Mouse (Mus musculus) CH12.LX (cell line): ENCODE data around the gene Abca1. TPM values are rescaled to one million over a fixed set of nuclear protein-coding genes. Genes with fewer than 3 reads are reported as not detected.

Experiments
- DNase-seq: peaks from one replicate; pipeline ENCODE4 v3.0.0-alpha.2; 2013; ENCODE audit errors: extremely low read depth
- H3K27ac ChIP-seq: 2 replicates; pipeline ENCODE4 v1.5.1; 2012; ENCODE audit warnings: low read depth, mild to moderate bottlenecking, control low read depth, moderate library complexity; ENCODE audit not compliant: insufficient read depth
- H3K27me3 ChIP-seq: replicated peaks from 2 replicates; pipeline ENCODE3; 2012; ENCODE audit warnings: inconsistent platforms
- H3K36me3 ChIP-seq, 2 experiments: replicated peaks in 1 of 2; 2 replicates each; pipeline versions ENCODE3 to v1.6.1; 2012; ENCODE audit warnings: inconsistent platforms in 1 of 2, low read length in 1 of 2, mild to moderate bottlenecking in 1 of 2, mixed read lengths in 1 of 2, moderate library complexity in 1 of 2; ENCODE audit not compliant: control insufficient read depth in 1 of 2, insufficient read depth in 1 of 2
- H3K4me1 ChIP-seq, 2 experiments: 2 replicates each; pipeline ENCODE4 v1.6.1; 2012; ENCODE audit warnings: inconsistent platforms in 1 of 2, moderate library complexity in 1 of 2; ENCODE audit not compliant: insufficient read depth in 2 of 2, control insufficient read depth in 1 of 2
- H3K4me2 ChIP-seq: 2 replicates; pipeline ENCODE4 v1.6.1; 2012; ENCODE audit warnings: low read depth, mild to moderate bottlenecking, control low read depth; ENCODE audit not compliant: poor library complexity, insufficient read depth, severe bottlenecking
- H3K4me3 ChIP-seq, 3 experiments: fragments of 150-350 bp in 1 of 3; sonication (generic) in 1 of 3; replicated peaks in 1 of 3; 2 replicates each; pipeline versions ENCODE3 to v1.5.1; 2011 to 2012; ENCODE audit warnings: low read depth in 2 of 3, low read length in 2 of 3, mild to moderate bottlenecking in 2 of 3, moderate library complexity in 2 of 3, control low read depth in 1 of 3, improper control_type of control experiment in 1 of 3, inconsistent platforms in 1 of 3, mixed read lengths in 1 of 3; ENCODE audit not compliant: poor library complexity in 1 of 3
- H3K79me2 ChIP-seq: replicated peaks from 2 replicates; pipeline ENCODE4 v1.6.1; 2012; ENCODE audit warnings: mild to moderate bottlenecking, moderate library complexity; ENCODE audit not compliant: control insufficient read depth, poor library complexity, insufficient read depth, severe bottlenecking; ENCODE audit errors: extremely low read depth
- H3K9ac ChIP-seq: 2 replicates; pipeline ENCODE4 v1.6.1; 2012; ENCODE audit warnings: low read depth, mild to moderate bottlenecking, control low read depth, moderate library complexity; ENCODE audit not compliant: insufficient read depth
- H3K9me3 ChIP-seq: replicated peaks from 2 replicates; pipeline ENCODE3; 2012; ENCODE audit warnings: low read length, inconsistent platforms, mixed read lengths
- BHLHE40 ChIP-seq: IDR thresholded peaks from 2 replicates; pipeline ENCODE4 v1.6.1; 2011; ENCODE audit warnings: mild to moderate bottlenecking, low read depth, low read length, improper control_type of control experiment
- CTCF ChIP-seq, 2 experiments: IDR thresholded peaks in 1 of 2; conservative IDR thresholded peaks in 1 of 2; 2 replicates each; pipeline ENCODE4 v1.5.1; 2011 to 2012; ENCODE audit warnings: low read depth in 2 of 2, low read length in 2 of 2, improper control_type of control experiment in 1 of 2, inconsistent platforms in 1 of 2, mild to moderate bottlenecking in 1 of 2, moderate library complexity in 1 of 2
- ELF1 ChIP-seq: IDR thresholded peaks from 2 replicates; pipeline ENCODE4 v1.6.1; 2014; ENCODE audit warnings: low read depth, mild to moderate bottlenecking, inconsistent platforms, low read length, improper control_type of control experiment
- ETS1 ChIP-seq: conservative IDR thresholded peaks from 2 replicates; pipeline ENCODE4 v1.6.1; 2012; ENCODE audit warnings: low read depth, mild to moderate bottlenecking, inconsistent platforms, low read length, improper control_type of control experiment, moderate library complexity
- IRF4 ChIP-seq: IDR thresholded peaks from 2 replicates; pipeline ENCODE4 v1.6.1; 2014; ENCODE audit warnings: low read depth, mild to moderate bottlenecking, inconsistent platforms, low read length, improper control_type of control experiment
- JUN ChIP-seq: IDR thresholded peaks from 2 replicates; pipeline ENCODE4 v1.6.1; 2011; ENCODE audit warnings: low read depth, mild to moderate bottlenecking, low read length, improper control_type of control experiment, moderate library complexity; ENCODE audit not compliant: insufficient read depth
- JUND ChIP-seq: conservative IDR thresholded peaks from 2 replicates; pipeline ENCODE4 v1.6.1; 2011; ENCODE audit warnings: low read depth, low read length, improper control_type of control experiment
- MAFK ChIP-seq: IDR thresholded peaks from 2 replicates; pipeline ENCODE4 v1.6.1; 2011; ENCODE audit warnings: low read length, improper control_type of control experiment; ENCODE audit not compliant: insufficient replicate concordance
- MAX ChIP-seq: IDR thresholded peaks from 2 replicates; pipeline ENCODE4 v1.6.1; 2011; ENCODE audit warnings: low read length, improper control_type of control experiment
- MAZ ChIP-seq: IDR thresholded peaks from 2 replicates; pipeline ENCODE4 v1.6.1; 2012; ENCODE audit warnings: low read depth, mild to moderate bottlenecking, inconsistent platforms, low read length, improper control_type of control experiment, moderate library complexity
- MEF2A ChIP-seq: IDR thresholded peaks from 2 replicates; pipeline ENCODE4 v1.6.1; 2014; ENCODE audit warnings: low read depth, mild to moderate bottlenecking, inconsistent platforms, low read length, improper control_type of control experiment, borderline replicate concordance
- MYC ChIP-seq: IDR thresholded peaks from 2 replicates; pipeline ENCODE4 v1.6.1; 2011; ENCODE audit warnings: low read depth, mild to moderate bottlenecking, improper control_type of control experiment, low read length
- NELFE ChIP-seq: IDR thresholded peaks from 2 replicates; pipeline ENCODE4 v1.6.1; 2011; ENCODE audit warnings: low read depth, low read length, improper control_type of control experiment
- NRF1 ChIP-seq: IDR thresholded peaks from 2 replicates; pipeline ENCODE4 v1.6.1; 2014; ENCODE audit warnings: low read depth, mild to moderate bottlenecking, inconsistent platforms, low read length, improper control_type of control experiment, moderate library complexity
- POLR2AphosphoS2 ChIP-seq: IDR thresholded peaks from 2 replicates; pipeline ENCODE4 v1.6.1; 2011; ENCODE audit warnings: low read depth, low read length, improper control_type of control experiment
- RAD21 ChIP-seq: IDR thresholded peaks from 2 replicates; pipeline ENCODE4 v1.6.1; 2011; ENCODE audit warnings: low read depth, mild to moderate bottlenecking, low read length, improper control_type of control experiment, moderate library complexity
- RCOR1 ChIP-seq: conservative IDR thresholded peaks from 2 replicates; pipeline ENCODE4 v1.6.1; 2012; ENCODE audit warnings: low read depth, mild to moderate bottlenecking, inconsistent platforms, low read length, improper control_type of control experiment
- SMC3 ChIP-seq: IDR thresholded peaks from 2 replicates; pipeline ENCODE4 v1.6.1; 2011; ENCODE audit warnings: low read depth, low read length, improper control_type of control experiment
- TCF12 ChIP-seq: IDR thresholded peaks from 2 replicates; pipeline ENCODE4 v1.6.1; 2014; ENCODE audit warnings: low read depth, mild to moderate bottlenecking, inconsistent platforms, low read length, improper control_type of control experiment
- UBTF ChIP-seq: IDR thresholded peaks from 2 replicates; pipeline ENCODE4 v1.6.1; 2012; ENCODE audit warnings: low read depth, mild to moderate bottlenecking, inconsistent platforms, low read length, improper control_type of control experiment, moderate library complexity
- USF1 ChIP-seq: IDR thresholded peaks from 2 replicates; pipeline ENCODE4 v1.6.1; 2014; ENCODE audit warnings: low read depth, mild to moderate bottlenecking, inconsistent platforms, low read length, improper control_type of control experiment
- USF2 ChIP-seq: conservative IDR thresholded peaks from 2 replicates; pipeline ENCODE4 v1.6.1; 2011; ENCODE audit warnings: low read depth, low read length, improper control_type of control experiment
- ZC3H11A ChIP-seq: IDR thresholded peaks from 2 replicates; pipeline ENCODE4 v1.6.1; 2012; ENCODE audit warnings: low read depth, mild to moderate bottlenecking, inconsistent platforms, low read length, improper control_type of control experiment
- ZKSCAN1 ChIP-seq: IDR thresholded peaks from 2 replicates; pipeline ENCODE4 v1.6.1; 2012; ENCODE audit warnings: low read depth, inconsistent platforms, low read length, improper control_type of control experiment, borderline replicate concordance
- ZNF384 ChIP-seq: IDR thresholded peaks from 2 replicates; pipeline ENCODE4 v1.6.1; 2012; ENCODE audit warnings: low read depth, low read length, improper control_type of control experiment, inconsistent platforms
- dilution Hi-C: fragments of 300-500 bp; cut with MboI; formaldehyde crosslinking; loops from 2 replicates; pipeline ENCODE4 v1.14.3; 2020; ENCODE audit warnings: low sequenced_read_pairs; ENCODE audit not compliant: extremely low pct_unique_long_range_greater_than_20kb, extremely low pct_ligation_motif_present
- in situ Hi-C: fragments of 300-500 bp; cut with MboI; formaldehyde crosslinking; loops from 3 replicates; pipeline ENCODE4 v1.14.3; 2019; ENCODE audit warnings: low sequenced_read_pairs, low pct_ligation_motif_present, low pct_unique_long_range_greater_than_20kb, mixed read lengths
- polyA plus RNA-seq: library from polyadenylated mRNA; unstranded; fragments of >175 nt; gene quantifications from 2 replicates; pipeline ENCODE4 v1.2.1, GENCODE M21; 2012; ENCODE audit warnings: low read depth; ENCODE audit not compliant: insufficient read length
- total RNA-seq, 2 experiments: library from RNA; depleted of rRNA; stranded (reverse); fragments of 300-350 nt in 1 of 2; fragments of >200 nt in 1 of 2; gene quantifications; 2 replicates each; pipeline ENCODE4 v1.2.3; 2012 to 2014

Abca1 gene
- total and polyA plus RNA-seq, 3 experiments, result 0.13 to 0.46 (median 0.35) TPM

GRCm38 (mm10) chr4:53088999-53089398 is 70.7 kb downstream of the Abca1 start:
- Histone ChIP-seq H3K4me1 (peaks cover 0 to 5% of the 10 kb centered on the region in 2 experiments; a peak in 1 of 4 replicates), H3K4me3 (no peak overlapping the region), H3K36me3 (no peaks in the 10 kb centered on the region), H3K9me3 (no peaks in the 10 kb centered on the region), H3K79me2 (no peaks in the 10 kb centered on the region), H3K27ac (no peak overlapping the region), H3K27me3 (no peaks in the 10 kb centered on the region), H3K4me2 (no peak overlapping the region), H3K9ac (no peak overlapping the region)
- no peak for DNase-seq
- dilution Hi-C loops, result no loop called here
- in situ Hi-C loops, result no loop called here
- TF ChIP-seq MEF2A (no peak), CTCF (conservative IDR thresholded peaks at IDR 0.05 in 1 of 2, IDR thresholded peaks at IDR 0.05 in 1 of 2; ENCODE audit: low read depth in 2 of 2, low read length in 2 of 2) (no peak), RCOR1 (no peak), MAX (no peak), NELFE (no peak), BHLHE40 (no peak), ZNF384 (no peak), IRF4 (no peak), TCF12 (no peak), ZKSCAN1 (no peak), USF2 (no peak), NRF1 (no peak), ELF1 (no peak)

GRCm38 (mm10) chr4:53086636-53087035 is 73.1 kb downstream of the Abca1 start:
- no peaks in the 10 kb centered on the region for H3K27me3 ChIP-seq
- no peaks in the 10 kb centered on the region for H3K79me2 ChIP-seq
- TF ChIP-seq POLR2AphosphoS2 (no peak), MAX (no peak), UBTF (no peak), SMC3 (no peak), USF1 (no peak), MAZ (no peak), MYC (no peak), BHLHE40 (no peak), NRF1 (no peak), JUND (no peak), ZC3H11A (no peak), RAD21 (no peak), MAFK (no peak), JUN (no peak), TCF12 (no peak), IRF4 (no peak), CTCF (conservative IDR thresholded peaks at IDR 0.05 in 1 of 2, IDR thresholded peaks at IDR 0.05 in 1 of 2; ENCODE audit: low read depth in 2 of 2, low read length in 2 of 2) (no peak), ZKSCAN1 (no peak), ETS1 (no peak)
- in situ Hi-C loops, result no loop called here
- no peaks in the 10 kb centered on the region for H3K36me3 ChIP-seq
- dilution Hi-C loops, result no loop called here
- no peak overlapping the region for H3K4me3 ChIP-seq
- H3K9ac ChIP-seq, result no peak overlapping the region
- no peak overlapping the region for H3K4me2 ChIP-seq
- no peak for DNase-seq
- peaks cover 0 to 5% of the 10 kb centered on the region in 2 experiments; a peak in 1 of 4 replicates for H3K4me1 ChIP-seq
- H3K27ac ChIP-seq, result no peak overlapping the region
- no peaks in the 10 kb centered on the region for H3K9me3 ChIP-seq
